Mouse (Mus musculus): ENCODE measurements around the gene Epm2a.
"Not testable (repeated sequence)": the region's sequence is repeated elsewhere in the genome, so short reads cannot be mapped to it uniquely, and the experiment has no call there.

The Epm2a gene

GRCm38 (mm10) chr10:11343205-11344141, at the start of gene Epm2a:
Gene Epm2a (plus strand): TSS chr10:11343404.
- in situ Hi-C loops (cut with MboI, MseI) = loop anchor here in 1 of 2 experiments (25.0 kb wide), 1 partner anchor 981 kb away; no protein-coding TSS in a partner anchor

- in situ Hi-C loops (cut with MboI, MseI) = no loop called here
Observed at GRCm38 (mm10) chr10:11298418-11298817, 44.8 kb upstream of the Epm2a start.

- in situ Hi-C loops (cut with MboI, MseI) = loop anchor here in 1 of 2 experiments (10.0 kb wide), 1 partner anchor 1911 kb away; no protein-coding TSS in a partner anchor
Observed at GRCm38 (mm10) chr10:11305365-11306053, 37.7 kb upstream of the Epm2a start.

- in situ Hi-C loops (cut with MboI, MseI) = loop anchor here in 1 of 2 experiments (10.0 kb wide), 1 partner anchor 1911 kb away; no protein-coding TSS in a partner anchor
Observed at GRCm38 (mm10) chr10:11306054-11306367, 37.2 kb upstream of the Epm2a start.

GRCm38 (mm10) chr10:11309866-11310265, 33.3 kb upstream of the Epm2a start:
- in situ Hi-C loops (cut with MboI, MseI) = loop anchor here in 1 of 2 experiments (10.0 kb wide), 1 partner anchor 1915 kb away; no protein-coding TSS in a partner anchor

GRCm38 (mm10) chr10:11310481-11310880, 32.7 kb upstream of the Epm2a start:
- in situ Hi-C loops (cut with MboI, MseI) = no loop called here

GRCm38 (mm10) chr10:11317856-11318454, 25.2 kb upstream of the Epm2a start:
- in situ Hi-C loops (cut with MboI, MseI) = not testable (repeated sequence)

GRCm38 (mm10) chr10:11319446-11319970, 23.7 kb upstream of the Epm2a start:
- in situ Hi-C loops (cut with MboI, MseI) = no loop called here

- in situ Hi-C loops (cut with MboI, MseI) = no loop called here
Observed at GRCm38 (mm10) chr10:11322316-11322715, 20.9 kb upstream of the Epm2a start.

- in situ Hi-C loops (cut with MboI, MseI) = no loop called here
Observed at GRCm38 (mm10) chr10:11323202-11323898, 19.9 kb upstream of the Epm2a start.

- in situ Hi-C loops (cut with MboI, MseI) = loop anchor here in 1 of 2 experiments (25.0 kb wide), 1 partner anchor 964 kb away; no protein-coding TSS in a partner anchor
Observed at GRCm38 (mm10) chr10:11326526-11326925, 16.7 kb upstream of the Epm2a start.

- in situ Hi-C loops (cut with MboI, MseI) = loop anchor here in 1 of 2 experiments (25.0 kb wide), 1 partner anchor 983 kb away; no protein-coding TSS in a partner anchor
Observed at GRCm38 (mm10) chr10:11344536-11345468, 1.6 kb downstream of the Epm2a start.

GRCm38 (mm10) chr10:11350243-11350974, 7.2 kb downstream of the Epm2a start:
- in situ Hi-C loops (cut with MboI, MseI) = not testable (repeated sequence)

GRCm38 (mm10) chr10:11354609-11355008, 11.4 kb downstream of the Epm2a start:
- in situ Hi-C loops (cut with MboI, MseI) = no loop called here

GRCm38 (mm10) chr10:11361985-11362692, 18.9 kb downstream of the Epm2a start:
- in situ Hi-C loops (cut with MboI, MseI) = no loop called here

GRCm38 (mm10) chr10:11362896-11363487, 19.8 kb downstream of the Epm2a start:
- in situ Hi-C loops (cut with MboI, MseI) = no loop called here

GRCm38 (mm10) chr10:11381302-11381701, 38.1 kb downstream of the Epm2a start:
- in situ Hi-C loops (cut with MboI, MseI) = no loop called here

GRCm38 (mm10) chr10:11410926-11411325, 67.7 kb downstream of the Epm2a start:
- in situ Hi-C loops (cut with MboI, MseI) = no loop called here
